Mouse (Mus musculus) heart, embryonic 16.5 days (tissue): ENCODE measurements around the gene Med17. TPM values are rescaled to one million over a fixed set of nuclear protein-coding genes. Genes with fewer than 3 reads are reported as not detected.
A peak's percentile ranks its signal among the peaks of the same experiment; 100 is the strongest.
"Not testable (repeated sequence)": the region's sequence is repeated elsewhere in the genome, so short reads cannot be mapped to it uniquely, and the experiment has no call there.

Source experiments
- ATAC-seq: fragments of 200-750 bp; cut with Nextera tagmentation; replicated peaks from 2 replicates; pipeline ENCODE4 v1.8.0; 2017; ENCODE audit warnings: moderate number of reproducible peaks; ENCODE audit not compliant: insufficient read depth, low FRiP score; ENCODE audit errors: extremely low read depth
- H3K27ac ChIP-seq: fragments of 300-500 bp; sonication (generic); 2 replicates; pipeline ENCODE4 v1.5.1; 2014; ENCODE audit warnings: mild to moderate bottlenecking, low read length, control low read depth, moderate library complexity
- H3K27me3 ChIP-seq: fragments of 300-500 bp; sonication (generic); 2 replicates; pipeline ENCODE4 v1.6.1; 2014; ENCODE audit warnings: low read length, mixed read lengths; ENCODE audit not compliant: control insufficient read depth, insufficient read depth
- H3K36me3 ChIP-seq: fragments of 300-500 bp; sonication (generic); 2 replicates; pipeline ENCODE4 v1.6.1; 2014; ENCODE audit not compliant: control insufficient read depth, insufficient read depth
- H3K4me1 ChIP-seq: fragments of 300-500 bp; sonication (generic); 2 replicates; pipeline ENCODE4 v1.6.1; 2014; ENCODE audit warnings: low read length, mixed read lengths; ENCODE audit not compliant: control insufficient read depth, insufficient read depth
- H3K4me2 ChIP-seq: fragments of 300-500 bp; sonication (generic); 2 replicates; pipeline ENCODE4 v1.6.1; 2014; ENCODE audit warnings: low read depth, mild to moderate bottlenecking, control low read depth, low read length
- H3K4me3 ChIP-seq: fragments of 300-500 bp; sonication (generic); 2 replicates; pipeline ENCODE4 v1.5.1; 2014; ENCODE audit warnings: mild to moderate bottlenecking, control low read depth, low read length
- H3K9ac ChIP-seq: fragments of 300-500 bp; sonication (generic); 2 replicates; pipeline ENCODE4 v1.6.1; 2014; ENCODE audit warnings: low read length, control low read depth
- H3K9me3 ChIP-seq: fragments of 300-500 bp; sonication (generic); replicated peaks from 2 replicates; pipeline ENCODE4 v1.6.1; 2016; ENCODE audit warnings: low read length; ENCODE audit not compliant: control insufficient read depth
- WGBS: fragments of 180-500 bp; shearing (Covaris S2); extraction: QIAGEN DNeasy Blood & Tissue Kit; methylation state at CpG from one replicate; pipeline ENCODE4 v1.1.7; 2014; 5-methylcytosine and 5-hydroxymethylcytosine counted together
- polyA plus RNA-seq: library from polyadenylated mRNA; unstranded; fragments of >200 nt; fragmentation: Nextera tagmentation; extraction: Ambion mirVana; gene quantifications from 2 replicates; pipeline ENCODE4 v1.2.1, GENCODE M21; 2015

Gene Med17
- polyA plus RNA-seq, result 19.9 and 21.1 TPM in 2 replicates

DNA sequence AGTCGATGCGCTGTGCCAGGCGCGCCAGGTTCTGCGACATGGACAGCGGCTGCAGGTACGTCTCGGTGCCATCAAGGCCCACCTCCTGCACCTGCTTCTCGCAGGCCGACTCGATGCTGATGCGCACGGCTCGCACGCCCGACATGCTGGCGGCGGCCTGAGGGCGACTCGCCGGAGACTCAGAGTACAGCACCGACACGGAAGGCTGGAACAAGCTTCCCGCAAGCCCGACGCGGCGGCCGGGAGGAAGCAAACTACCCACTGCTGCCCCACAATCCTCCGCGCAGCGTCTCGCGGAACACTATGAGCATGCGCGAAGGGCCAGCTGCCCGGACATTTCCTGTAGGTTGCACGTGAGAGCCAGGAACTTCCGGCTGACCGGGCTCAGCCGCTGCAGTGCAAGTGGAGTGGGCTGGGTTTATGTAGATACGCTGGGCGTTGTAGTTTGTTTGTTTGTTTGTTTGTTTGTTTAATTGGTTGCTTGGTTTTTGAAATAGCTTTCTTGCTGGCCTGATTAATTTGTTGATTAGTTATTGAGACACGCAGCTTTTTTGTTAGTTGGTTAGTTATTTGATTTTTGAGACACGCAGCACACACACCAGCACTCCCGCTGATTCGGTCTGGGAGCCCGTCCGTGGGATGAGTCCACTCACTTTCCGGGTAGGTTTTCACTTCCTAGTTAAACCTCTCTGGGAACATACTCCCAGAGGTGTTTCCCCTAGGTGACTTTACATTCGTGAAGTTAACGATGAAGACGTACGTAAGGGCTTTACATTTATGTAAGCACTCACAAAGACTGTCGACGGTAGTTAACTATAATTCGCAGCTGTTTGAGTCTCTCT lies at the start of gene Med17:
Gene Med17 (minus strand): TSS at position 283 of the 842 bp plus-strand sequence.
- Histone ChIP-seq H3K27ac (peak within 1 kb of the TSS; percentile 93), H3K4me1 (peaks cover 14% of the 10 kb centered on the region), H3K4me3 (peak within 1 kb of the TSS; percentile 100), H3K36me3 (peaks cover 11% of the 10 kb centered on the region), H3K9ac (peak within 1 kb of the TSS; percentile 99), H3K4me2 (peak within 1 kb of the TSS; percentile 84), H3K9me3 (no peaks in the 10 kb centered on the region), H3K27me3 (no peaks in the 10 kb centered on the region)
- ATAC-seq, result peak; percentile 99
- 1% methylated on average over 57 of the region's 57 CpGs for WGBS

DNA sequence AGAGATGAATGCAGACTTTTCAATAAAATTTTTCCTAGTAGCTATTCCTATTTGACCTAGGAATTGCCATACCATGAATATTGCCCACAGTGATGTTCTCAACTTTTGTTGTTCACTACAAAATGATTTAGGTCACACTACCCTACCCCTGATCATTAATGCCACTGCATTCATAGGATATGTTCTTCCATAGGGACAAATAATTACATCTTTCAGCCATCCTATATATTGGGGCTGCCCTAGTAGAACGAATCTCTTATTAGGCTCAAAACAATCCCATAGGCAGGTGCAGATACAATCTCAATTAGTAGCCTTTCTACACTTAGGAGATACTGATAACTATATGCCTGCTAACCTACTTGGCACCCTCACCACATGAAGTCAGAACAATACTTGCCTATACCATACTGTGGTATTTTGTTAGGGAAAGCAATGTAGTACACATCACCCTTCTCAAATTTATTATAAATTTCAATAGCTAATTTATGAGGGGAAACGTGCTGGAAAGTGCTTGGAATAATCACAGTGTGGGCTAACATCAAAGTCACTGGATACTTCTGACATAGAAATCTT lies 38.5 kb upstream of the Med17 start:
- Histone ChIP-seq H3K27ac (no peak overlapping the region), H3K27me3 (no peaks in the 10 kb centered on the region), H3K4me1 (no peaks in the 10 kb centered on the region), H3K4me3 (no peak overlapping the region), H3K9ac (no peak overlapping the region), H3K36me3 (peaks cover 47% of the 10 kb centered on the region), H3K4me2 (no peak overlapping the region), H3K9me3 (no peaks in the 10 kb centered on the region)
- ATAC-seq, result no peak
- WGBS, result 68% methylated on average over 2 of the region's 2 CpGs

DNA sequence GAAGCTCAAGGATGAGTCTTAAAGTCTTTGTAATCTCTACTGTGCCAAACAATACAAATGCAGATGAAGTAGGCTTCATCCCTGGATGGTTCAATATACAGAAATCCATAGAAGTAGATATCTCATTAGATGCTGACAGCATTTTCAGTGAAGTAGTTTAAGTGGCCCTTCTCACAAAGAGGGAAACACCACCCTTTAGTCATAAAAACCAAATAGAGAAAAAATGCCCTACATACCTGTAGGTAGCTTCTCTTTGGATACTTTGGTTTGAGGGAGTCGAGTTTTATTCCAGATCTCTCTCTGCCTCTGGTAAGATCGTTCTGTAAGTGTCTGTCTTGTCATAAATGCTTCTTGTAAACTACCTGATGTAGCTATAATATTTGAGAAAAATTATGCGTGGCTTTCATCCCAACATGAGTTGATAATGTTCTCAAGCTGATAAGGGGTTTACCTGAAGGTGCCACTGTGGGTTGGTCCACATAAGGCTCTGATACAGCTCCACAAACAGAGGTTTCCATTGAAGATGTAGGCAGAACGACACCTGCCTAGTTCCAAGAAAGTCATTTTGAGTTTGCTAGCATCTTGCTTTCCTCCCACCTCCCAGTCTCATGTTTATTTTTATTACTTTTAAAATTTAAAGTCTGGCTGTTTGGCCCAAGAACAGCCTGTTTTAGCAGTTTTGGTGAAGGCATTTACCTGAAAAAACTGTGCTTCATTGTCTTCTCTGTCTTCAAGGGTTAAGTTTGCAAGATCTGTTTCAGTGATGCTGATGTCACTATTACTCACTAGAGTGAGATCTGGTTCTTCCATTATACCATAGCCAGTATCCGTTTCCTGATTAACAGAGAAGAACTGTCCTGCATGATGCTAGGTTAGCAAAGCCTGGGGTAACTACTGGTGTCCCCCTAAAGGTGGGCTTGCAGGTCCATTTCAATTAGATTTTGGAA lies 37.8 kb upstream of the Med17 start:
- 60% methylated on average over 5 of the region's 5 CpGs for WGBS

DNA sequence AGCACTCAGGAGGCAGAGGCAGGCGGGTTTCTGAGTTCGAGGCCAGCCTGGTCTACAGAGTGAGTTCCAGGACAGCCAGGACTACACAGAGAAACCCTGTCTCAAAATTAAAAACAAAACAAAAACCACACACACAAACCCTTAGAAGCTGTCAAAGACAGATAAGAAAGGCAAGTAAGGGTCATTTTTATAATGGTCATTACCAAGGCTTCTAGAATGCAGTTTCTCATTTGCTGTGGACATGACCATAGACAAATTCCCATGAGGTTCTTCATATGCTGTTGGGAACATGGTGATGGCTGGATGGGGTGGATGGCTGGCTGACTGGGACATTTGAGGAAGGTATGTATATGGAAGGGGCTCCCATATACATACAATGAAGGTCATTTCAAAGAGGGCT lies 36.6 kb upstream of the Med17 start:
- WGBS, result 90% methylated on average over 2 of the region's 2 CpGs
- not testable (repeated sequence) for H3K4me2 ChIP-seq

More for the DNA sequence above, 37.8 kb upstream of the Med17 start:
- no peak overlapping the region for H3K9ac ChIP-seq
- peaks cover 46% of the 10 kb centered on the region for H3K36me3 ChIP-seq
- no peak overlapping the region for H3K4me3 ChIP-seq
- no peak overlapping the region for H3K4me2 ChIP-seq
- H3K4me1 ChIP-seq, result no peaks in the 10 kb centered on the region
- ATAC-seq, result no peak
- H3K27me3 ChIP-seq, result no peaks in the 10 kb centered on the region
- H3K27ac ChIP-seq, result no peak overlapping the region
- no peaks in the 10 kb centered on the region for H3K9me3 ChIP-seq

DNA sequence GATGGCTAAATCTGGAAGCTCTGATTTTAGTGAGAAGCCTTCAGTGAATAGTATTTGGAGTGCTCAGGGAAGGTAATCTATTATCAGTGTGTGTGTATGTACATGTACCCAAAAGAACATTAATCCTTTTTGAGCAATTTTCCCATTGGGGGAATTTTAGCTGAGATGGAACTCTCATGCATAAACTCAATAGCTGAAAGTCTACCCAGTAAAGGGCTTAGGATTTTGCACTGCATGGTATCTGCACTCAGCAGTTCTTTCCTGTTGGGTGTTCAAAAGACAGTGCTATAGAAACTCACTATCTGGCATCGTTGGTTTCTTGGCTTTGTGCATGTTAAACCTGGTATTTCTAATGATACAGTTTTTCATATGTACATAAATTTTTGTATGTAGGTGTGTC lies 34.9 kb upstream of the Med17 start:
- no peak for ATAC-seq
- H3K4me1 ChIP-seq, result no peaks in the 10 kb centered on the region
- H3K9ac ChIP-seq, result no peak overlapping the region
- H3K4me3 ChIP-seq, result no peak overlapping the region
- 92% methylated on average over 1 of the region's 1 CpGs for WGBS
- no peaks in the 10 kb centered on the region for H3K9me3 ChIP-seq
- peaks cover 55% of the 10 kb centered on the region for H3K36me3 ChIP-seq
- no peak overlapping the region for H3K4me2 ChIP-seq
- no peak overlapping the region for H3K27ac ChIP-seq
- no peaks in the 10 kb centered on the region for H3K27me3 ChIP-seq

More for the DNA sequence above, 36.6 kb upstream of the Med17 start:
- H3K4me1 ChIP-seq, H3K9ac ChIP-seq, H3K4me3 ChIP-seq, H3K9me3 ChIP-seq, H3K27me3 ChIP-seq, H3K27ac ChIP-seq, ATAC-seq: not testable (repeated sequence)
- peaks cover 43% of the 10 kb centered on the region for H3K36me3 ChIP-seq

DNA sequence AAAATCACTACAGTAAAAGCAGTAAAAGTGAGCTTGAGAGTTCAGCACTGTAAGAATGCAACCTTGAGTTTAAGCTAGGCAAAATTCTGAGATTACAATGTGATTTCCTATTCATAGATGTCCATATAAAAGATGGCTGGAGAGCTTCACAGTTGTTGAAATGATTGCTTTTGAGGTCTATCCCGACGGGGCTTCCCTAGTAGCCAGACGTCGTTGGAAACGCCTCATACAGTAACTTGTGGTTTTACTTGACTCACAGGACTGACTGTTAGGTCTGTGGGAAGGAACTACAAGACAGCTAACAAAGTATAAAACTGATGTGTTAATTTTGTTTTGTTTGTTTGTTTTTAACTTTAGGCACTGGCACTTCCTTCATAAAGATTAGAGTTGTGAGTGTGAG lies 33.9 kb upstream of the Med17 start:
- no peak for ATAC-seq
- Histone ChIP-seq H3K27ac (no peak overlapping the region), H3K4me2 (no peak overlapping the region), H3K4me3 (no peak overlapping the region), H3K36me3 (peaks cover 62% of the 10 kb centered on the region), H3K4me1 (peaks cover 6% of the 10 kb centered on the region), H3K9me3 (no peaks in the 10 kb centered on the region), H3K9ac (no peak overlapping the region), H3K27me3 (no peaks in the 10 kb centered on the region)
- WGBS, result 84% methylated on average over 5 of the region's 5 CpGs

DNA sequence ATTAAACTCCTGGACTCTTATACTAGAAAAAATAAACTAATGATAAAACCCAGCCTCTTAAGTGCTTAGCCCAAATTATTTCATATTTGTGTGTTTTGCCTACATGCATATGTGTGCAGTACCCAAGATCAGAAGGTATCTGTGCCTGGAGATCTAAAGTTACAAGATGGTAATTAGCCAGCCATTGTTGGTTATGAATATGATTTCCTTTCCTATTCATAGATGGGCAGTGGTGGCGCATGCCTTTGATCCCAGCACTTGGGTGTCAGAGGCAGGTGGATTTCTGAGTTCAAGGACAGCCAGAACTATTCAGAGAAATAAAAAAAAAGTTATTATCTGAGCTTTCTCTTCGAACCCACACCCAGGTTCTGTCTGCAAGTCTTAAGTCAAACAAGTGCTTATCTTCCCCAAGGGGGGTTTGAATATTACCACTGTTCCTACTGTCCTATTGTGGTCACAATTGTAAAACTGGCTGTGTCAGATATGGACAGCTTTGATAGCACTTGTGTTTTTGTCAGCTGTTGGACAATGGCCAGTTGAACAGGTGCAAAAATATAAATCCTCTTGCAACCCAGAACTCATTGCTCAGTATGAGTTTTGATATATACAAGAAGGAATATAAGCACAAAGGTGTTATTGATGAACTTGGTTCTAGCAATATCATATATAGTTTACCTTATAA lies 32.5 kb upstream of the Med17 start:
- no peak for ATAC-seq
- H3K4me1 ChIP-seq, result peaks cover 17% of the 10 kb centered on the region
- H3K9me3 ChIP-seq, result no peaks in the 10 kb centered on the region
- WGBS, result 80% methylated on average over 2 of the region's 2 CpGs
- H3K4me2 ChIP-seq, result no peak overlapping the region
- peaks cover 61% of the 10 kb centered on the region for H3K36me3 ChIP-seq
- no peaks in the 10 kb centered on the region for H3K27me3 ChIP-seq
- no peak overlapping the region for H3K9ac ChIP-seq
- H3K4me3 ChIP-seq, result no peak overlapping the region
- H3K27ac ChIP-seq, result no peak overlapping the region

DNA sequence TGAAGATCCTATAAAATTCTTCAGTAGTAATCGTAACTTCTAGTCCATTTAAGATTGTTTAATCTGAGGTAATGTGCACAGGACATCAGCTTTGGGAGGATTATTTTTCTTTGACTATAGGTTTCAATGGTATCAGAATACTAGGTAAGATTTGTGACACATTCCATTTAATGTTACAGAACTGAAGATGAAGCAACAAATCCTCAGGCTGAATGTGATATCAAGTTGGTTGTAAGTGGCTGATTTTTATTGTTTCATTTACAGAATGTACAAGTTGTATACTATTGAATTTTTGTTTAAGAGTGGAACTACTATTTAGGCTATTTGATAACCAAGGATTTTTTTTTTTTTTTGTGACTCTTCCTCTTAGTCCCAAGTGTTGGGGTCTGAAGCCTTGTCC lies 30.4 kb upstream of the Med17 start:
- Histone ChIP-seq H3K4me1 (peaks cover 22% of the 10 kb centered on the region), H3K9me3 (no peaks in the 10 kb centered on the region), H3K27ac (no peak overlapping the region), H3K9ac (no peak overlapping the region), H3K4me3 (no peak overlapping the region), H3K27me3 (no peaks in the 10 kb centered on the region), H3K4me2 (no peak overlapping the region), H3K36me3 (peaks cover 52% of the 10 kb centered on the region)
- 89% methylated on average over 1 of the region's 1 CpGs for WGBS
- ATAC-seq, result no peak
